Mouse (Mus musculus) limb, embryonic 13.5 days (tissue): ENCODE results near the gene Mms22l. TPM values are rescaled to one million over a fixed set of nuclear protein-coding genes. Genes with fewer than 3 reads are reported as not detected.
"Not testable (repeated sequence)": the region's sequence is repeated elsewhere in the genome, so short reads cannot be mapped to it uniquely, and the experiment has no call there.

Source experiments
- ATAC-seq: fragments of 200-750 bp; cut with Nextera tagmentation; 2 replicates; pipeline ENCODE4 v1.8.0; 2017; ENCODE audit warnings: low read depth, moderate number of reproducible peaks, moderate TSS enrichment; ENCODE audit not compliant: low FRiP score
- H3K27ac ChIP-seq: fragments of 300-500 bp; sonication (generic); 2 replicates; pipeline ENCODE4 v1.5.1; 2015; ENCODE audit warnings: inconsistent platforms, mild to moderate bottlenecking, moderate library complexity
- H3K27me3 ChIP-seq: fragments of 300-500 bp; sonication (generic); 2 replicates; pipeline ENCODE4 v1.6.1; 2015; ENCODE audit warnings: mild to moderate bottlenecking, inconsistent platforms
- H3K36me3 ChIP-seq: fragments of 300-500 bp; sonication (generic); 2 replicates; pipeline ENCODE4 v1.6.1; 2015; ENCODE audit warnings: inconsistent platforms, mild to moderate bottlenecking, moderate library complexity
- H3K4me1 ChIP-seq: fragments of 300-500 bp; sonication (generic); 2 replicates; pipeline ENCODE4 v1.6.1; 2015; ENCODE audit warnings: inconsistent platforms
- H3K4me2 ChIP-seq: fragments of 300-500 bp; sonication (generic); replicated peaks from 2 replicates; pipeline ENCODE4 v1.6.1; 2015; ENCODE audit warnings: inconsistent platforms, mild to moderate bottlenecking, moderate library complexity
- H3K4me3 ChIP-seq: fragments of 300-500 bp; sonication (generic); 2 replicates; pipeline ENCODE4 v1.5.1; 2015; ENCODE audit warnings: moderate library complexity, mild to moderate bottlenecking, inconsistent platforms
- H3K9ac ChIP-seq: fragments of 300-500 bp; sonication (generic); 2 replicates; pipeline ENCODE4 v1.6.1; 2015; ENCODE audit warnings: mild to moderate bottlenecking, inconsistent platforms
- H3K9me3 ChIP-seq: fragments of 300-500 bp; sonication (generic); 2 replicates; pipeline ENCODE4 v1.6.1; 2016; ENCODE audit warnings: inconsistent platforms
- WGBS: fragments of 180-500 bp; shearing (Covaris S2); methylation state at CpG from one replicate; pipeline ENCODE4 v1.1.7; 2015; 5-methylcytosine and 5-hydroxymethylcytosine counted together
- polyA plus RNA-seq: library from polyadenylated mRNA; unstranded; fragments of >200 nt; fragmentation: Nextera tagmentation; extraction: Ambion mirVana; gene quantifications from 2 replicates; pipeline ENCODE4 v1.2.1, GENCODE M21; 2015

Gene Mms22l
- polyA plus RNA-seq, 1 experiment from 2014 or later = 27.8 TPM

DNA sequence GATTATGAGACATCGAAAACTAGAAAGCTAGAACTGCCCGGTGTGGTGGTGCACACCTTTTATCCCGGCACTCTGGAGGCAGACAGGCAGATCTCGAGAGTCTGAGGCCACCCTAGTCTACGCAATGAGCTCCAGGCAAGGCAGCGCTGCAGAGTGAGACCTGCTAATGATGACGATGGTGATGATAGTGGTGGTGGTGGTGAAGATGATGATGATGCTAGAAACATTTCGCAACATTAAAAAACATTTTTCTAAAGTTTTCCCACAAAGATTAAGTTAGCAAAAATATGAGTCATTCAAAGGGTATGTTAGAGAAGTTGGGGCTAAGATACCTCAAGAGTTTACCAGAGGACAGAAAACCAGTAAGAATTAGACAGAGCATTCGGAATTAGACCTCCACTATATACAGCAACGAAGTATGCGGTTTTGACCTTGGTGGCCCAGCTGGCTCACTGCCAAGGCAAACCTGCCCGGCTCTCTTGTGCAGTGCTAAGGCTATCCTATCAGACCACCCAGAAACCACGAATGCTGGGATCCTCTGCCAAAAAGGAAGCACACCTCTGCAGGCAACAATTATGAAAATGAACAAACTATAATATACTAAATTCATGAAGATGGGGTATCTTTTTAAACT lies 129.8 kb downstream of the Mms22l start:
- Histone ChIP-seq H3K27me3 (no peaks in the 10 kb centered on the region), H3K9ac (no peak overlapping the region), H3K27ac (no peak overlapping the region), H3K36me3 (no peaks in the 10 kb centered on the region), H3K4me1 (0 out of 2 replicates have a peak, but pooled peaks cover 5% of the 10 kb centered on the region), H3K4me3 (no peak overlapping the region), H3K4me2 (no peak overlapping the region), H3K9me3 (no peaks in the 10 kb centered on the region)
- WGBS = 73% methylated on average over 13 of the region's 13 CpGs
- ATAC-seq = peak; percentile 33; the same call in 1 of the 2 replicates

DNA sequence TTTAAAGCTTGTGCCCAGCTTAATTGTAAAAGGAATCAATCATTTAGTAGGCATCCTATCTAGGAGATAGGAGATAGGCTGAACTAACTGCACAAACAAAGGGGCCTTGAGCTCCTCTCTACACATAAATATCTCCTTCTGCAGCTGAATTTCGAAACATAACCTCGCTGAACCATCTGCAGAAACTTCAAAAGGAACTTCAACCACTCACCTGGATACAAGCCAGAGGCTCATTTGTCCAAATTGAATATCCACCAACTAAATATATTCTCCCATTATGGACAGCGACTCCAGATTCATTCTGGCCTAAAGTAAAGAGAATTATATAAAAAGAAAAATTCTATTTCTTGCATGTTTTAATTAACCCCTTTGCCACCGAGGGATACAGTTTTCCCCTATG lies 130.4 kb downstream of the Mms22l start:
- Histone ChIP-seq H3K4me3 (no peak overlapping the region), H3K4me1 (0 out of 2 replicates have a peak, but pooled peaks cover under 1% of the 10 kb centered on the region), H3K9me3 (no peaks in the 10 kb centered on the region), H3K4me2 (no peak overlapping the region), H3K27me3 (no peaks in the 10 kb centered on the region), H3K36me3 (no peaks in the 10 kb centered on the region), H3K9ac (no peak overlapping the region), H3K27ac (no peak overlapping the region)
- no peak for ATAC-seq
- WGBS = 72% methylated on average over 4 of the region's 4 CpGs

DNA sequence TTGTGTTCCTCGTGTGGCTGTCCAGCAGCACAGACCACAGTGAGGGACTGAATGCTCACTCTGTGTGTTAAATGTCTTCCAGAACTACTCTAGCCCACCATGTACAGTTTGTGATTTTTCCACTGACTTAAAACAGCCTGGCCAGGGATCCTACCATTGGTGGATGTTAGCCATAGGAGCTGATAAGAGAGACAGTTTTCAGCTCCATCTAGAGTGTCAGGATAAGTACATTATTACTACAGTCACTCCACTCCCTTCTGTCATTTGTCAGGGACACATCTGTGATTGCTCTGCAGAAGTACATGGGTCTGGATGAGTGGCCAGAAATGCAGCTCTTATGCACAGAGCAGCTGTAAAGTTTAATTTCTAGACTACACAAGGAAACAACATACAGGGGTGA lies 131.6 kb downstream of the Mms22l start:
- Histone ChIP-seq H3K4me1 (no peaks in the 10 kb centered on the region), H3K4me3 (no peak overlapping the region), H3K4me2 (no peak overlapping the region), H3K9ac (no peak overlapping the region), H3K27ac (no peak overlapping the region), H3K36me3 (no peaks in the 10 kb centered on the region), H3K27me3 (no peaks in the 10 kb centered on the region), H3K9me3 (no peaks in the 10 kb centered on the region)
- WGBS = 50% methylated on average over 1 of the region's 1 CpGs
- ATAC-seq = no peak; the same call in 1 of the 2 replicates

DNA sequence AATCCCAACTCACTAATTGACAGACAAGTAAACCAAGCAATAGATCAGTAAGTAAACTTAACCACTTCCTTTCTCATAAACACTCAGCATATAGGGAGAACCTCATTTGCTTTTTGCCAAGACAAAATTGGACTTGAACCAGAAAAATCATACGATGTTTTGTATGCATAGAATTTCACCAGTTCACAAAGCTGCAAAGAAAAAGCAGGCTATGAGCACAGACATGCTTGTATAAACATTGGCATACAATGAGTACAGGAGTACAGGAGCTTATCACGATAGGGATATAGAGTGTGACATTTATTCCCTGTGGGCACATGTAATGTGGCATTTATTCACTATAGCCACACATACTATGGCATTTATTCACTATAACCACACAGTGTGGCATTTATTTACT lies 134.2 kb downstream of the Mms22l start:
- Histone ChIP-seq H3K27ac (no peak overlapping the region), H3K36me3 (no peaks in the 10 kb centered on the region), H3K4me1 (no peaks in the 10 kb centered on the region), H3K9me3 (no peaks in the 10 kb centered on the region), H3K27me3 (no peaks in the 10 kb centered on the region), H3K4me3 (no peak overlapping the region), H3K4me2 (no peak overlapping the region), H3K9ac (no peak overlapping the region)
- WGBS = 68% methylated on average over 2 of the region's 2 CpGs
- no peak for ATAC-seq

DNA sequence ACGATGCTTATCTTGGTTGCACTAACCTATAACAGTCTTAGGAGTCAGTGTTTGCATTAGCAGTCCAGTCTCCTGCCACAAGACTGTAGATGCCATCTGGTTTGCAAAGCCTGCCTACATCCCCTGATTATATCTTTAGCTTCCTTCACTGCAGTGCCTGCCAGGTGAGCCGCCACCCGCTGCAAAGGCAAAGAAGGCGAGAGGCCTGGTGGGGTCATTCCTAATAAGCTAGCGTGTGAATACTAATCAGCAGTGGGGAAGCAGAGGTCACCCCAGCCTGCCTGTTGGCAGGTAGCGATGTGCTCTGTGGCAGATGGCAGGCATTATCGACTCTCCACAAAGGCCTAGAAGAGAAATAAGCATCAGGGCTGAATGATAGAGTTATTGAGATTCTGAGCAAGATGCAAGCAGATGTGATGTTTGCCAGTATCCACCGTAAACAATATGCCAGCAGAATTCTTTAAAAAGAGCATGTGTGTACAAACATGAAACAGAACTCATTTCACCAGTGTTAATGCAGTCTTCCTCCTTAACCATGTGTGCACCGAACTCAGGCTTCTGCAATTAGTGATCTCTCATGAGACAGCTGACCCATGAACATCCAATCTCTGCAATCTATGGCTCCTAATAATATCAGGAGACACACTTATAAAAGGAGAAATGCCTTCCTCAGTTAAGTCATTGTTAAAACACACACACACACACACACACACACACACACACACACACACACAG lies 135.1 kb downstream of the Mms22l start:
- WGBS = 66% methylated on average over 9 of the region's 9 CpGs
- Histone ChIP-seq H3K36me3 (no peaks in the 10 kb centered on the region), H3K4me2 (no peak overlapping the region), H3K4me1 (no peaks in the 10 kb centered on the region), H3K4me3 (no peak overlapping the region), H3K9ac (no peak overlapping the region), H3K9me3 (no peaks in the 10 kb centered on the region), H3K27ac (no peak overlapping the region), H3K27me3 (no peaks in the 10 kb centered on the region)
- no peak for ATAC-seq

DNA sequence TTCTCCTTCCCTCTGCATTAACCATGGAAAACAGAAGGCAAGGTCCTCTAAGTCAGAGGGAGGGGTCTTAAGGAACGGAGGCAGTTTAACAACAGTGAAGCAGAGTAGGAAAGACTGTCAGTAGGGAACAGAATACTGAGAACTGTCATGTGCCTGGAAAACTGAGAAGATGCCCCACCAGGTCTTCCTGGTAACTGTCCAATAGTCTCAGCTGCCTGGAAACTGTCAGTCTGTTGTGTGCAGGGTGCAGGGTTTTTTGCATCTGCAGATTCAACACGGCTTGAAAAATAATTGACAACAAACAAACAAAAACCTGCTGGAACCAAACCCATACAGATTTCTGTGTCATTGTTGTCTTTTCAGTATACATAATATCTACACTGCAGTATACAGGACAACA lies 146.1 kb downstream of the Mms22l start:
- 86% methylated on average over 2 of the region's 2 CpGs for WGBS
- Histone ChIP-seq H3K9ac (no peak overlapping the region), H3K36me3 (no peaks in the 10 kb centered on the region), H3K27me3 (no peaks in the 10 kb centered on the region), H3K9me3 (no peaks in the 10 kb centered on the region), H3K27ac (no peak overlapping the region), H3K4me2 (no peak overlapping the region), H3K4me3 (no peak overlapping the region), H3K4me1 (no peaks in the 10 kb centered on the region)
- no peak for ATAC-seq

DNA sequence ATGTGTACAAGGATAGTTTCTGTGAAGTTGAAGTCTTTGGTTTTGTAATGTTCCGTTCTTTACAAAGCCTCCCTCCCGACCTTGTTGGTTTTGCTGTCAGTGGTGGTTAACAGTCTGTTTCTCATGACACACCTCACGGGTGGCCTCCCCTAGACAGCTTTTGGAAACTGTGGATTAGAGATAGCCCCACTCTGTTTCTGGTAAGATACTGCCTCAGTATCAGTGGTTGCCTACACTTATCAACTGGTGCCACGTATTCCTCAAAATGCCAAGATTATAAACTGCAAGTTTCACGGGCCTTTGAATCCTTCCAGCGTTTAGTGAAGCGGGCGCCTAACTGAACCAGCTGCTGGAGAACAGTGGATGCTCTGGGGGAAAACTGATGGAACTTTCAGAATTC lies 148.5 kb downstream of the Mms22l start:
- H3K4me1 ChIP-seq, H3K27me3 ChIP-seq, H3K4me3 ChIP-seq, H3K27ac ChIP-seq, H3K36me3 ChIP-seq, H3K9me3 ChIP-seq, H3K4me2 ChIP-seq, H3K9ac ChIP-seq, ATAC-seq: not testable (repeated sequence)
- 91% methylated on average over 7 of the region's 8 CpGs for WGBS
